Mouse (Mus musculus) limb, embryonic 14.5 days (tissue): Measurements from ENCODE around the gene Ptgdr2. TPM values are rescaled to one million over a fixed set of nuclear protein-coding genes. Genes with fewer than 3 reads are reported as not detected.
A peak's percentile ranks its signal among the peaks of the same experiment; 100 is the strongest.

Experiments
- ATAC-seq: fragments of 200-750 bp; cut with Nextera tagmentation; 2 replicates; pipeline ENCODE4 v1.8.0; 2017; ENCODE audit warnings: low read depth, moderate number of reproducible peaks, moderate TSS enrichment; ENCODE audit not compliant: low FRiP score
- DNase-seq: peaks from one replicate; pipeline ENCODE4 v3.0.0-alpha.2; 2015; ENCODE audit warnings: low spot score
- H3K27ac ChIP-seq: fragments of 300-500 bp; sonication (generic); replicated peaks from 2 replicates; pipeline ENCODE4 v1.5.1; 2014; ENCODE audit warnings: low read depth, mild to moderate bottlenecking, low read length, moderate library complexity, mixed read lengths
- H3K27me3 ChIP-seq: fragments of 300-500 bp; sonication (generic); 2 replicates; pipeline ENCODE4 v1.6.1; 2014; ENCODE audit warnings: low read length, mixed read lengths; ENCODE audit not compliant: control insufficient read depth, insufficient read depth
- H3K36me3 ChIP-seq: fragments of 300-500 bp; sonication (generic); 2 replicates; pipeline ENCODE4 v1.6.1; 2014; ENCODE audit warnings: mild to moderate bottlenecking, low read length, moderate library complexity, mixed read lengths; ENCODE audit not compliant: control insufficient read depth, insufficient read depth
- H3K4me1 ChIP-seq: fragments of 300-500 bp; sonication (generic); 2 replicates; pipeline ENCODE4 v1.6.1; 2014; ENCODE audit warnings: antibody characterized with exemption, low read length, mixed read lengths; ENCODE audit not compliant: control insufficient read depth, insufficient read depth
- H3K4me2 ChIP-seq: fragments of 300-500 bp; sonication (generic); replicated peaks from 2 replicates; pipeline ENCODE4 v1.6.1; 2014; ENCODE audit warnings: low read depth, mild to moderate bottlenecking, low read length, moderate library complexity; ENCODE audit not compliant: severe bottlenecking
- H3K4me3 ChIP-seq: fragments of 300-500 bp; sonication (generic); replicated peaks from 2 replicates; pipeline ENCODE4 v1.5.1; 2014; ENCODE audit warnings: low read length
- H3K9ac ChIP-seq: fragments of 300-500 bp; sonication (generic); 2 replicates; pipeline ENCODE4 v1.6.1; 2014; ENCODE audit warnings: mild to moderate bottlenecking, low read depth, low read length, moderate library complexity; ENCODE audit not compliant: severe bottlenecking
- H3K9me3 ChIP-seq: fragments of 300-500 bp; sonication (generic); 2 replicates; pipeline ENCODE4 v1.6.1; 2016; ENCODE audit warnings: low read length; ENCODE audit not compliant: control insufficient read depth
- POLR2A ChIP-seq: fragments of 200-500 bp; IDR thresholded peaks from 2 replicates; pipeline ENCODE4 v1.8.0; 2012; ENCODE audit warnings: inconsistent platforms, mild to moderate bottlenecking, moderate library complexity, borderline replicate concordance; ENCODE audit not compliant: insufficient read depth, insufficient read length; ENCODE audit errors: extremely low read depth
- WGBS: fragments of 180-500 bp; shearing (Covaris S2); extraction: QIAGEN DNeasy Blood & Tissue Kit; methylation state at CpG from one replicate; pipeline ENCODE4 v1.1.7; 2014; 5-methylcytosine and 5-hydroxymethylcytosine counted together
- polyA plus RNA-seq, 2 experiments: library from polyadenylated mRNA; depleted of rRNA in 1 of 2; stranded (reverse) in 1 of 2; unstranded in 1 of 2; fragments of >200 nt; fragmentation: Nextera tagmentation in 1 of 2; extraction: Ambion mirVana in 1 of 2; gene quantifications; 2 replicates each; pipeline versions ENCODE4 v1.2.1 to v1.2.3; 2012 to 2014

The Ptgdr2 gene
- polyA plus RNA-seq, 2 experiments, result 0.07 to 0.15 TPM

GRCm38 (mm10) chr19:10983146-10983545, 46.2 kb downstream of the Ptgdr2 start:
- 24% methylated on average over 14 of the region's 14 CpGs for WGBS
- H3K4me1 ChIP-seq, result no peaks in the 10 kb centered on the region
- DNase-seq, result no peak
- H3K27ac ChIP-seq, result no peak overlapping the region
- no peak overlapping the region for H3K4me3 ChIP-seq
- 0 out of 2 replicates have a peak overlapping the region, but pooled peaks have one; percentile 21 for H3K4me2 ChIP-seq
- H3K9ac ChIP-seq, result no peak overlapping the region
- no peaks in the 10 kb centered on the region for H3K27me3 ChIP-seq
- TF ChIP-seq POLR2A, result no peak
- H3K36me3 ChIP-seq, result no peaks in the 10 kb centered on the region
- H3K9me3 ChIP-seq, result no peaks in the 10 kb centered on the region
- no peak for ATAC-seq

- Histone ChIP-seq H3K9ac (no peak overlapping the region), H3K27me3 (no peaks in the 10 kb centered on the region), H3K4me2 (no peak overlapping the region), H3K4me3 (no peak overlapping the region), H3K27ac (no peak overlapping the region), H3K9me3 (no peaks in the 10 kb centered on the region), H3K36me3 (no peaks in the 10 kb centered on the region), H3K4me1 (no peaks in the 10 kb centered on the region)
- no peak for TF ChIP-seq POLR2A
- ATAC-seq (no peak), DNase-seq (no peak)
- 85% methylated on average over 13 of the region's 13 CpGs for WGBS
Measured at GRCm38 (mm10) chr19:10984551-10984950, 47.6 kb downstream of the Ptgdr2 start.

GRCm38 (mm10) chr19:10985889-10986288, 48.9 kb downstream of the Ptgdr2 start:
- DNase-seq (no peak), ATAC-seq (no peak)
- Histone ChIP-seq H3K27ac (no peak overlapping the region), H3K9ac (no peak overlapping the region), H3K27me3 (no peaks in the 10 kb centered on the region), H3K4me1 (no peaks in the 10 kb centered on the region), H3K9me3 (no peaks in the 10 kb centered on the region), H3K4me2 (no peak overlapping the region), H3K36me3 (no peaks in the 10 kb centered on the region), H3K4me3 (no peak overlapping the region)
- WGBS, result 95% methylated on average over 4 of the region's 4 CpGs
- TF ChIP-seq POLR2A, result no peak

- no peak overlapping the region for H3K4me3 ChIP-seq
- no peaks in the 10 kb centered on the region for H3K36me3 ChIP-seq
- H3K9me3 ChIP-seq, result no peaks in the 10 kb centered on the region
- no peaks in the 10 kb centered on the region for H3K27me3 ChIP-seq
- DNase-seq (no peak), ATAC-seq (no peak)
- whole genome bisulfite sequencing, result 89% methylated on average over 1 of the region's 1 CpGs
- H3K27ac ChIP-seq, result no peak overlapping the region
- no peak overlapping the region for H3K9ac ChIP-seq
- TF ChIP-seq POLR2A, result no peak
- no peak overlapping the region for H3K4me2 ChIP-seq
- no peaks in the 10 kb centered on the region for H3K4me1 ChIP-seq
Measured at GRCm38 (mm10) chr19:10988563-10988962, 51.6 kb downstream of the Ptgdr2 start.

- TF ChIP-seq POLR2A, result no peak
- Histone ChIP-seq H3K9ac (no peak overlapping the region), H3K9me3 (no peaks in the 10 kb centered on the region), H3K4me1 (no peaks in the 10 kb centered on the region), H3K4me3 (no peak overlapping the region), H3K27me3 (no peaks in the 10 kb centered on the region), H3K36me3 (no peaks in the 10 kb centered on the region), H3K4me2 (no peak overlapping the region), H3K27ac (no peak overlapping the region)
- no peak for ATAC-seq
- no peak for DNase-seq
- WGBS, result 29% methylated on average over 1 of the region's 1 CpGs
Measured at GRCm38 (mm10) chr19:10990751-10991150, 53.8 kb downstream of the Ptgdr2 start.

GRCm38 (mm10) chr19:10991911-10992310, 55.0 kb downstream of the Ptgdr2 start:
- H3K4me2 ChIP-seq, result no peak overlapping the region
- no peak overlapping the region for H3K4me3 ChIP-seq
- no peak overlapping the region for H3K27ac ChIP-seq
- TF ChIP-seq POLR2A, result no peak
- DNase-seq (no peak), ATAC-seq (no peak)
- H3K9me3 ChIP-seq, result no peaks in the 10 kb centered on the region
- no peaks in the 10 kb centered on the region for H3K27me3 ChIP-seq
- H3K9ac ChIP-seq, result no peak overlapping the region
- no peaks in the 10 kb centered on the region for H3K4me1 ChIP-seq
- H3K36me3 ChIP-seq, result no peaks in the 10 kb centered on the region

Other genes with a start within 250 kb of the Ptgdr2 start
- gene Vps37c, start 248.4 kb upstream of the Ptgdr2 start, polyA plus RNA-seq (2012; rRNA removed), result 30.2 and 37.4 TPM in 2 replicates
- 37.6 and 42.6 TPM in 2 replicates for gene Vps37c, start 248.4 kb upstream of the Ptgdr2 start, polyA plus RNA-seq (2014; fragmentation: Nextera tagmentation; extraction: Ambion mirVana)
- 0.16 and 0.28 TPM in 2 replicates for gene Cd5, start 198.2 kb upstream of the Ptgdr2 start, polyA plus RNA-seq (2012; rRNA removed)
- 0.23 and 0.51 TPM in 2 replicates for gene Cd5, start 198.2 kb upstream of the Ptgdr2 start, polyA plus RNA-seq (2014; fragmentation: Nextera tagmentation; extraction: Ambion mirVana)
- 0.04 and 0.10 TPM in 2 replicates for gene Cd6, start 107.1 kb upstream of the Ptgdr2 start, polyA plus RNA-seq (2012; rRNA removed)
- 0.29 TPM in 1 of 2 replicates, not detected in the other for gene Cd6, start 107.1 kb upstream of the Ptgdr2 start, polyA plus RNA-seq (2014; fragmentation: Nextera tagmentation; extraction: Ambion mirVana)
- 1.7 and 1.9 TPM in 2 replicates for gene Slc15a3, start 97.4 kb upstream of the Ptgdr2 start, polyA plus RNA-seq (2012; rRNA removed)
- 1.1 and 2.1 TPM in 2 replicates for gene Slc15a3, start 97.4 kb upstream of the Ptgdr2 start, polyA plus RNA-seq (2014; fragmentation: Nextera tagmentation; extraction: Ambion mirVana)
- 150 and 211 TPM in 2 replicates for gene Tmem132a, start 67.2 kb upstream of the Ptgdr2 start, polyA plus RNA-seq (2012; rRNA removed)
- gene Tmem132a, start 67.2 kb upstream of the Ptgdr2 start, polyA plus RNA-seq (2014; fragmentation: Nextera tagmentation; extraction: Ambion mirVana), result 67.8 and 76.2 TPM in 2 replicates
- 106 and 124 TPM in 2 replicates for gene Tmem109, start 55.2 kb upstream of the Ptgdr2 start, polyA plus RNA-seq (2012; rRNA removed)
- 126 and 128 TPM in 2 replicates for gene Tmem109, start 55.2 kb upstream of the Ptgdr2 start, polyA plus RNA-seq (2014; fragmentation: Nextera tagmentation; extraction: Ambion mirVana)
- 360 and 433 TPM in 2 replicates for gene Prpf19, start 41.9 kb upstream of the Ptgdr2 start, polyA plus RNA-seq (2012; rRNA removed)
- 39.7 and 43.6 TPM in 2 replicates for gene Prpf19, start 41.9 kb upstream of the Ptgdr2 start, polyA plus RNA-seq (2014; fragmentation: Nextera tagmentation; extraction: Ambion mirVana)
- gene Zp1, start 16.5 kb upstream of the Ptgdr2 start, polyA plus RNA-seq (2012; rRNA removed), result 0.04 TPM in 1 of 2 replicates, not detected in the other
- gene Zp1, start 16.5 kb upstream of the Ptgdr2 start, polyA plus RNA-seq (2014; fragmentation: Nextera tagmentation; extraction: Ambion mirVana), result not detected in 2 replicates
- 10.3 and 11.2 TPM in 2 replicates for gene Ccdc86, start 12.1 kb downstream of the Ptgdr2 start, polyA plus RNA-seq (2012; rRNA removed)
- gene Ccdc86, start 12.1 kb downstream of the Ptgdr2 start, polyA plus RNA-seq (2014; fragmentation: Nextera tagmentation; extraction: Ambion mirVana), result 22.4 and 23.8 TPM in 2 replicates
- gene Ms4a10, start 37.5 kb downstream of the Ptgdr2 start, polyA plus RNA-seq (2012; rRNA removed), result 0.08 and 0.27 TPM in 2 replicates
- 0.57 TPM in 1 of 2 replicates, not detected in the other for gene Ms4a10, start 37.5 kb downstream of the Ptgdr2 start, polyA plus RNA-seq (2014; fragmentation: Nextera tagmentation; extraction: Ambion mirVana)
- not detected in 2 replicates for gene Ms4a15, start 56.1 kb downstream of the Ptgdr2 start, polyA plus RNA-seq (2012; rRNA removed)
- gene Ms4a15, start 56.1 kb downstream of the Ptgdr2 start, polyA plus RNA-seq (2014; fragmentation: Nextera tagmentation; extraction: Ambion mirVana), result not detected in 2 replicates
- gene Ms4a18, start 80.9 kb downstream of the Ptgdr2 start, polyA plus RNA-seq (2012; rRNA removed), result 0.05 TPM in 1 of 2 replicates, not detected in the other
- gene Ms4a18, start 80.9 kb downstream of the Ptgdr2 start, polyA plus RNA-seq (2014; fragmentation: Nextera tagmentation; extraction: Ambion mirVana), result not detected in 2 replicates
- gene Ms4a8a, start 143.9 kb downstream of the Ptgdr2 start, polyA plus RNA-seq (2012; rRNA removed), result 0.06 TPM in 1 of 2 replicates, not detected in the other
- gene Ms4a8a, start 143.9 kb downstream of the Ptgdr2 start, polyA plus RNA-seq (2014; fragmentation: Nextera tagmentation; extraction: Ambion mirVana), result not detected in 2 replicates
- gene 1700017D01Rik, start 193.7 kb downstream of the Ptgdr2 start, polyA plus RNA-seq (2012; rRNA removed), result not detected in 2 replicates
- not detected in 2 replicates for gene 1700017D01Rik, start 193.7 kb downstream of the Ptgdr2 start, polyA plus RNA-seq (2014; fragmentation: Nextera tagmentation; extraction: Ambion mirVana)
- not detected in 2 replicates for gene 1700025F22Rik, start 228.2 kb downstream of the Ptgdr2 start, polyA plus RNA-seq (2012; rRNA removed)
- gene 1700025F22Rik, start 228.2 kb downstream of the Ptgdr2 start, polyA plus RNA-seq (2014; fragmentation: Nextera tagmentation; extraction: Ambion mirVana), result not detected in 2 replicates